12 mouse cellular contexts compared by ENCODE assay signal in genomic region chr7:72165726-72166701, GRCm38 (mm10).
DNase-seq lines count a peak whose midpoint lies in the region; ATAC-seq lines count a peak whose summit lies in the region.
"Had no signal": no experiment of that assay in that cellular context is flagged by ENCODE, and none has a peak within 500 bp of the region (broad histone marks: within the 10 kb centered on the region; RNA-seq: fewer than 3 reads in every experiment).

No protein-coding gene starts in this region.

- WGBS in liver, embryonic 16.5 days (ENCODE audit: insufficient replicate concordance) = 26% methylated on average over 13 of the region's 13 CpGs
- WGBS in forebrain, embryonic 10.5 days = 85% methylated on average over 13 of the region's 13 CpGs

- H3K36me3 ChIP-seq in liver, embryonic 16.5 days (ENCODE audit: control insufficient read depth, insufficient read depth) = no peaks in the 10 kb centered on the region
- H3K36me3 ChIP-seq in forebrain, embryonic 10.5 days (replicated peaks) = no peaks in the 10 kb centered on the region
- H3K36me3 ChIP-seq: embryonic facial prominence, embryonic 10.5 days had no signal

- ATAC-seq in liver, embryonic 16.5 days (ENCODE audit: low read depth) = 0 out of 2 replicates have a peak, but pooled peaks have one; percentile 21
- ATAC-seq: forebrain, embryonic 14.5 days had no signal

- DNase-seq in spleen, postnatal 36 days (ENCODE audit: low spot score in 2 of 2) = peak; percentile 2 to 6
- no peak for DNase-seq in spleen, postnatal 10 days (ENCODE audit: low spot score in 2 of 2)
- peak; percentile 52 to 62 for DNase-seq in heart, postnatal 36 days
- DNase-seq in right cerebral cortex, postnatal 36 days (ENCODE audit: low spot score in 2 of 2) = no peak
- no peak for DNase-seq in forebrain, embryonic 10.5 days (ENCODE audit: extremely low spot score, low spot score)
- DNase-seq in left cerebral cortex, adult 18-20 months (ENCODE audit: low spot score in 2 of 2) = no peak
- DNase-seq: retina, postnatal 1 day had no signal

- no peaks in the 10 kb centered on the region for H3K27me3 ChIP-seq in liver, embryonic 16.5 days (ENCODE audit: control insufficient read depth, insufficient read depth, low read depth, low read length)
- no peaks in the 10 kb centered on the region for H3K27me3 ChIP-seq in forebrain, embryonic 10.5 days (ENCODE audit: poor library complexity, severe bottlenecking)
- H3K27me3 ChIP-seq: CH12.LX had no signal

- no peaks in the 10 kb centered on the region for H3K4me1 ChIP-seq in liver, embryonic 16.5 days (ENCODE audit: control insufficient read depth, low read depth, low read length)
- H3K4me1 ChIP-seq in forebrain, embryonic 10.5 days = peaks cover 4% of the 10 kb centered on the region; the same call in 1 of the 2 replicates
- H3K4me1 ChIP-seq: embryonic facial prominence, embryonic 10.5 days had no signal

- H3K9me3 ChIP-seq in liver, embryonic 16.5 days (replicated peaks; ENCODE audit: control insufficient read depth, low read length) = no peaks in the 10 kb centered on the region
- no peaks in the 10 kb centered on the region for H3K9me3 ChIP-seq in forebrain, embryonic 10.5 days
- H3K9me3 ChIP-seq: embryonic facial prominence, embryonic 10.5 days had no signal

- no peak overlapping the region for H3K9ac ChIP-seq in liver, embryonic 16.5 days (ENCODE audit: low read depth, low read length)
- H3K9ac ChIP-seq: liver, embryonic 14.5 days had no signal

- H3K4me2 ChIP-seq in liver, embryonic 16.5 days (ENCODE audit: low read depth, low read length) = no peak overlapping the region

- H3K27ac ChIP-seq in liver, embryonic 16.5 days (ENCODE audit: low read length) = no peak overlapping the region
- H3K27ac ChIP-seq in forebrain, embryonic 10.5 days = no peak overlapping the region
- H3K27ac ChIP-seq: embryonic facial prominence, embryonic 10.5 days; liver, embryonic 14.5 days had no signal

- H3K4me3 ChIP-seq in liver, embryonic 16.5 days (ENCODE audit: low read depth, low read length) = no peak overlapping the region
- H3K4me3 ChIP-seq in forebrain, embryonic 10.5 days = no peak overlapping the region
- H3K4me3 ChIP-seq: embryonic facial prominence, embryonic 10.5 days had no signal

- intact Hi-C loops in heart, postnatal 36 days (cut with DNase I) = loop anchor here (1.0 to 5.0 kb wide), 3 partner anchors 205 to 584 kb away; no protein-coding TSS in a partner anchor

Comparison
In these comparisons a context has a peak if more than half of its experiments do, and no peak if none do; other contexts are left out.
1. DNase-seq: peak in spleen, postnatal 36 days (2 of 2) and heart, postnatal 36 days (2 of 2); none in spleen, postnatal 10 days (0 of 2), right cerebral cortex, postnatal 36 days (0 of 2), forebrain, embryonic 10.5 days (single experiment) and left cerebral cortex, adult 18-20 months (0 of 2).